Mouse (Mus musculus) midbrain, embryonic 12.5 days (tissue): ENCODE measurements around the gene Ifnz. TPM values are rescaled to one million over a fixed set of nuclear protein-coding genes. Genes with fewer than 3 reads are reported as not detected.
"Not testable (repeated sequence)": the region's sequence is repeated elsewhere in the genome, so short reads cannot be mapped to it uniquely, and the experiment has no call there.

Experiments used
- ATAC-seq: fragments of 200-750 bp; cut with Nextera tagmentation; 2 replicates; pipeline ENCODE4 v1.8.0; 2017; ENCODE audit warnings: low read depth, moderate TSS enrichment, moderate library complexity; ENCODE audit not compliant: low FRiP score
- H3K27ac ChIP-seq: fragments of 300-500 bp; sonication (generic); replicated peaks from 2 replicates; pipeline ENCODE4 v1.5.1; 2016; ENCODE audit warnings: mild to moderate bottlenecking
- H3K27me3 ChIP-seq: fragments of 300-500 bp; sonication (generic); 2 replicates; pipeline ENCODE4 v1.6.1; 2016; ENCODE audit warnings: mild to moderate bottlenecking
- H3K36me3 ChIP-seq: fragments of 300-500 bp; sonication (generic); 2 replicates; pipeline ENCODE4 v1.6.1; 2016
- H3K4me1 ChIP-seq: fragments of 300-500 bp; sonication (generic); 2 replicates; pipeline ENCODE4 v1.6.1; 2016
- H3K4me2 ChIP-seq: fragments of 300-500 bp; sonication (generic); replicated peaks from 2 replicates; pipeline ENCODE4 v1.6.1; 2016; ENCODE audit warnings: mild to moderate bottlenecking, moderate library complexity
- H3K4me3 ChIP-seq: fragments of 300-500 bp; sonication (generic); 2 replicates; pipeline ENCODE4 v1.5.1; 2016; ENCODE audit warnings: mild to moderate bottlenecking
- H3K9ac ChIP-seq: fragments of 300-500 bp; sonication (generic); replicated peaks from 2 replicates; pipeline ENCODE4 v1.6.1; 2016; ENCODE audit warnings: mild to moderate bottlenecking, moderate library complexity
- H3K9me3 ChIP-seq: fragments of 300-500 bp; sonication (generic); 2 replicates; pipeline ENCODE4 v1.6.1; 2016; ENCODE audit warnings: mild to moderate bottlenecking
- WGBS: fragments of 180-500 bp; shearing (Covaris S2); methylation state at CpG from one replicate; pipeline ENCODE4 v1.1.7; 2016; 5-methylcytosine and 5-hydroxymethylcytosine counted together
- polyA plus RNA-seq: library from polyadenylated mRNA; unstranded; fragments of >200 nt; fragmentation: Nextera tagmentation; extraction: Ambion mirVana; gene quantifications from 2 replicates; pipeline ENCODE4 v1.2.1, GENCODE M21; 2016

Gene Ifnz
- 0.37 TPM in 1 of 2 replicates, not detected in the other for polyA plus RNA-seq

DNA sequence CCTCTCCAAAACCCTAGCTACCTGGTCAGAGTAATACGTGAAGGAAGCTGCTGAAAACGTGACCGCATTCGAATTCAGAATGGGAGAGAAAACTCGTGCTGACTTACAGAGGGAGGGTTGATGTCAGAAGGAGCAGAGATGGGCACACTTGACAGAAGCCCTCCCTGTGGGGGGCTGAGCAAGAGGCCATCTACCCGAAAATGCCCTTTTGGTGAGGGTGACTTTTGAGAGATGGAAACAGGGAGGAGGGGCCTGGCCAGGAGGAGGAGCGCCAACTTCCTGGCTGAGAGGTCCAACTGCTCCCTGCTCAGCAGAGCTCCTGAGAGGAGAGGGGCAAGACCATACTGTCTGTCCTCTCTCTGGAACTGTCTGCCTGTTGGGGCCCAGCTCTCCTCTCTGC is at the start of gene Ifnz:
TSS of gene Ifnz (plus strand) at position 301 of the 400 bp plus-strand sequence.
- H3K27ac ChIP-seq, H3K36me3 ChIP-seq, H3K9me3 ChIP-seq, H3K27me3 ChIP-seq, ATAC-seq, H3K9ac ChIP-seq, H3K4me1 ChIP-seq: not testable (repeated sequence)
- H3K4me3 ChIP-seq: 0 out of 2 replicates have a peak within 1 kb of the TSS, but pooled peaks have one; percentile 9
- WGBS: 26% methylated on average over 4 of the region's 7 CpGs
- peak within 1 kb of the TSS; percentile 40 for H3K4me2 ChIP-seq

- Histone ChIP-seq H3K27me3 (no peaks in the 10 kb centered on the region), H3K36me3 (no peaks in the 10 kb centered on the region), H3K9ac (no peak overlapping the region), H3K4me1 (no peaks in the 10 kb centered on the region), H3K9me3 (no peaks in the 10 kb centered on the region), H3K27ac (no peak overlapping the region), H3K4me2 (no peak overlapping the region), H3K4me3 (no peak overlapping the region)
- 1% methylated on average over 2 of the region's 2 CpGs for WGBS
- ATAC-seq: peak; percentile 44; the same call in 1 of the 2 replicates
Observed at GRCm38 (mm10) chr4:88738480-88738879, 43.5 kb upstream of the Ifnz start.

- no peak overlapping the region for H3K27ac ChIP-seq
- no peak overlapping the region for H3K9ac ChIP-seq
- no peaks in the 10 kb centered on the region for H3K4me1 ChIP-seq
- H3K27me3 ChIP-seq: no peaks in the 10 kb centered on the region
- WGBS: 90% methylated on average over 6 of the region's 6 CpGs
- H3K4me2 ChIP-seq: no peak overlapping the region
- H3K9me3 ChIP-seq: no peaks in the 10 kb centered on the region
- no peak overlapping the region for H3K4me3 ChIP-seq
- no peaks in the 10 kb centered on the region for H3K36me3 ChIP-seq
- no peak for ATAC-seq
Observed at GRCm38 (mm10) chr4:88739036-88739435, 42.9 kb upstream of the Ifnz start.

DNA sequence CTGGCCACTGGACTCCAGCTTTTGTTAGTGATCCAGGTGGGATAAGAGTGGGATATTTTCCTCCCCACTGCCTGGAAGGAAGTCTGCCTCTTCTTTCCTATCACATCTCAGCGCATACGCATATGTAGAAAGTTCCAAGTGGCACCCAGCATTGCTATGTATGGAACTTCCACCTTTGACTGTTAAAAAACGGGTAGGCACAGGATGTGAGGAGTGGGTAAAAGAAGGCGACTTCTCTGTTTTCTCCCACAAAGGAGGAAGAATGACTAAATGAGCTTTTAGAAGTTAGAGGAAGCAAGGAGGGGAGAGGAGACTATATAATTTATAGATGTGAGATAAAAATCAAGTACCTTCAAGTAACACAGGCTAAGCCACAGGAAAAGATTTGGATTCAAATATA is 40.5 kb upstream of the Ifnz start:
- Histone ChIP-seq H3K27me3 (no peaks in the 10 kb centered on the region), H3K27ac (no peak overlapping the region), H3K4me3 (no peak overlapping the region), H3K4me2 (no peak overlapping the region), H3K9me3 (no peaks in the 10 kb centered on the region), H3K4me1 (peaks cover 6% of the 10 kb centered on the region; the same call in 1 of the 2 replicates), H3K36me3 (no peaks in the 10 kb centered on the region), H3K9ac (no peak overlapping the region)
- 89% methylated on average over 4 of the region's 4 CpGs for WGBS
- ATAC-seq: no peak

GRCm38 (mm10) chr4:88742771-88743371 is 39.1 kb upstream of the Ifnz start:
- Histone ChIP-seq H3K4me3 (no peak overlapping the region), H3K9me3 (no peaks in the 10 kb centered on the region), H3K36me3 (no peaks in the 10 kb centered on the region), H3K4me2 (no peak overlapping the region), H3K27me3 (no peaks in the 10 kb centered on the region), H3K9ac (no peak overlapping the region), H3K27ac (no peak overlapping the region), H3K4me1 (peaks cover 6% of the 10 kb centered on the region; the same call in 1 of the 2 replicates)
- 82% methylated on average over 7 of the region's 7 CpGs for WGBS
- no peak for ATAC-seq

GRCm38 (mm10) chr4:88744207-88744606 is 37.7 kb upstream of the Ifnz start:
- ATAC-seq: no peak
- Histone ChIP-seq H3K27ac (no peak overlapping the region), H3K9ac (no peak overlapping the region), H3K4me3 (no peak overlapping the region), H3K4me1 (peaks cover 6% of the 10 kb centered on the region; the same call in 1 of the 2 replicates), H3K27me3 (no peaks in the 10 kb centered on the region), H3K4me2 (no peak overlapping the region), H3K9me3 (no peaks in the 10 kb centered on the region), H3K36me3 (no peaks in the 10 kb centered on the region)
- WGBS: 77% methylated on average over 3 of the region's 3 CpGs

DNA sequence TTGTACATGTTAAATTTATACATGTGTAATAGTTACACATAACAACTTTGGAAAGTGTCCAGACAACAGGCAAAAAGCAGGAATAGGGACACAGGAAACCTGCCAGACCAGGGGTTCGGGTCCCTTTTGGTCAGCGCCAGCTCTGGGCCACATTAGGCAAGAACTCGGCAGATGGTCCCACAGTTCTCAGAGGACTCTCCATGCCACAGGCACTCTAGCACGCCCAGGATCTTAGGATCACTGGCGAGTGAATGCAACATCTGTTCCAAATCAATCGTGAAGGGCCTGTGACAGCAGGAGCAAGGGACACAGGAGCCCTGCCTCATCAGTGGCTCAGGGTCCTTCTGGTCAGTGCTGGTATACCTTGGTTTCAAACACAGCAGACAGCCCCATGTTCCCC is 32.0 kb upstream of the Ifnz start:
- H3K9me3 ChIP-seq: no peaks in the 10 kb centered on the region
- H3K27ac ChIP-seq: no peak overlapping the region
- no peak overlapping the region for H3K4me3 ChIP-seq
- H3K36me3 ChIP-seq: no peaks in the 10 kb centered on the region
- H3K4me2 ChIP-seq: no peak overlapping the region
- WGBS: 68% methylated on average over 6 of the region's 6 CpGs
- H3K9ac ChIP-seq: no peak overlapping the region
- H3K4me1 ChIP-seq: peaks cover 6% of the 10 kb centered on the region; the same call in 1 of the 2 replicates
- ATAC-seq: no peak
- H3K27me3 ChIP-seq: no peaks in the 10 kb centered on the region

DNA sequence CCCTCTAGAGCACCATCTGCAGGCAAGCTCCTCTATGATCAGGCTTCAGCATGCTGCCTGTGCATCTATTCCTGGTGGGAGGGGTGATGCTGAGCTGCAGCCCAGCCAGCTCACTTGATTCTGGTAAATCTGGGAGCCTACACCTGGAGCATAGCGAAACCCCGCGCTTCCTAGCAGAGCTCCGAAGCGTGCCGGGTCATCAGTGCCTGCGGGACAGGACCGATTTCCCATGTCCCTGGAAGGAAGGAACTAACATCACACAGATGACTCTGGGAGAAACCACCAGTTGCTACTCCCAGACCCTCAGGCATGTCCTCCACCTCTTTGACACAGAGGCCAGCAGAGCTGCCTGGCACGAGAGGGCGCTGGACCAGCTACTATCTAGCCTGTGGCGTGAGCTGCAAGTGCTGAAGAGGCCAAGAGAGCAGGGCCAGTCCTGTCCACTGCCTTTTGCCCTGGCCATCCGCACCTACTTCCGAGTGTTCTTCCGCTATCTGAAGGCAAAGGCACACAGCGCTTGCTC is 27.1 kb upstream of the Ifnz start, which contains the start of gene Gm13271:
TSS of gene Gm13271 (plus strand) at position 51 of the 523 bp plus-strand sequence.
- not testable (repeated sequence) for H3K27ac ChIP-seq, H3K27me3 ChIP-seq, H3K36me3 ChIP-seq, H3K4me2 ChIP-seq, H3K4me1 ChIP-seq, H3K9ac ChIP-seq, H3K4me3 ChIP-seq, ATAC-seq, H3K9me3 ChIP-seq
- 65% methylated on average over 15 of the region's 15 CpGs for whole genome bisulfite sequencing

DNA sequence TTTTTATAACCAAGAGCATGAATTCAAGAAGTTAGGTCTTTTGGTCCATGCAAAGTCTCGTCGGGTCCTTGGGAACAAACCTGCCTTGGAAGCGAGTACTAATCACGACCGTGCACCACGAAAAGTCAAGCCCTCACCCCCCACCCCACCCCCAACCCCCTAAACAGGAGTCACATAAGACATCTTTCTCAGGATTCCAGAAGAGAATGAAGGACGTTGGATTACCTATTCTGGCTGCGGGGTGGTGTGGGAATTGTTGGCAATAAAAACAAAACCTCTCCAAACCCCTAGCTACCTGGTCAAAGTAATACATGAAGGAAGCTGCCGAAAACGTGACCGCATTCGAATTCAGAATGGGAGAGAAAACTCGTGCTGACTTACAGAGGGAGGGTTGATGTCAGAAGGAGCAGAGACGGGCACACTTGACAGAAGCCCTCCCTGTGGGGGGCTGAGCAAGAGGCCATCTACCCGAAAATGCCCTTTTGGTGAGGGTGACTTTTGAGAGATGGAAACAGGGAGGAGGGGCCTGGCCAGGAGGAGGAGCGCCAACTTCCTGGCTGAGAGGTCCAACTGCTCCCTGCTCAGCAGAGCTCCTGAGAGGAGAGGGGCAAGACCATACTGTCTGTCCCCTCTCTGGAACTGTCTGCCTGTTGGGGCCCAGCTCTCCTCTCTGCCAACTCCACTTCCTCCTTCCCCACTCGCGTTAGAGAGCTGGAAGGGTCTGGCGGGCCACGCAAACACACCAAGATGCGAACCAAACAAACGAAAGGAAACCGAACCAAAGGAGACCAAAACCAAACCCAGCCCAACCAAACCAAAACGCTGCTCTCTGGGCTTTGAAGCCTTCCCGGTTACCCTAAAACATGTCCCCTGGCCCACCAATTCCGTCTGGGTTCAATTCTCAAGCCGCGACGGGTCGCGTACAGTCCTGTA is 25.1 kb upstream of the Ifnz start:
- ATAC-seq, H3K36me3 ChIP-seq: not testable (repeated sequence)
- 12% methylated on average over 29 of the region's 31 CpGs for WGBS

GRCm38 (mm10) chr4:88757628-88758031 is 24.3 kb upstream of the Ifnz start:
- H3K9ac ChIP-seq: peak overlapping the region; percentile 67
- H3K36me3 ChIP-seq, H3K9me3 ChIP-seq, H3K27me3 ChIP-seq, H3K4me1 ChIP-seq: not testable (repeated sequence)
- peak; percentile 100 for ATAC-seq
- peak overlapping the region; percentile 49 for H3K4me3 ChIP-seq
- H3K27ac ChIP-seq: peak overlapping the region; percentile 74
- H3K4me2 ChIP-seq: peak overlapping the region; percentile 76
- WGBS: under 1% methylated on average over 21 of the region's 21 CpGs

More for the DNA sequence above, 25.1 kb upstream of the Ifnz start:
- Histone ChIP-seq H3K4me2 (peak overlapping the region; percentile 76), H3K4me3 (peak overlapping the region; percentile 49), H3K9ac (peak overlapping the region; percentile 67), H3K27ac (peak overlapping the region; percentile 74)
- H3K4me1 ChIP-seq, H3K27me3 ChIP-seq, H3K9me3 ChIP-seq: not testable (repeated sequence)

DNA sequence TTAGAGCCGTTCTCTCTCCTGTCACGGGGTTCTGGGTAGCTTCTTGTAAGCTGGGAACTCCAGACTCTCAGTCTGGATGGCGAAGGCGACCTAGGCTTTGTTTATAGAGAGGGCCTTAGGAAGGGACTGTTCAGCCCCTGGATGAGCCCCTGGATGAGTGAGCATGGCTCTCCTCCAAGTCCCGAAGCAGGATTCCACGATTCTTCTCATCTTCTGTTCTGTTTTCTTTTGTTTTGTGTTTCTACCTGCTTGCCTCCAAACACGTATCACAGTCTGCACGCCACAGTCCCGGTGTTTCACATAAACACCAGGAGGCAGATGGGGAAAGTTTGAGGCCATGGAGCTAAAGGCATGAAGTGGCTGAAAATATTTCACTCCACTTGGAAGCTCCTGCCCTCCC is 23.2 kb upstream of the Ifnz start:
- H3K9ac ChIP-seq, H3K4me1 ChIP-seq, H3K27me3 ChIP-seq, H3K9me3 ChIP-seq, ATAC-seq, H3K4me2 ChIP-seq, H3K27ac ChIP-seq, H3K4me3 ChIP-seq, H3K36me3 ChIP-seq: not testable (repeated sequence)
- WGBS: 89% methylated on average over 9 of the region's 9 CpGs
